Mouse (Mus musculus): ENCODE measurements around the gene Clip3. TPM values are rescaled to one million over a fixed set of nuclear protein-coding genes. Genes with fewer than 3 reads are reported as not detected.

Clip3 gene
- total RNA-seq, 1 experiment, result 5.4 TPM

GRCm38 (mm10) chr7:30321539-30322284 is 30.2 kb downstream of the Clip3 start, which contains the start of gene E130208F15Rik:
Gene E130208F15Rik (plus strand): TSS chr7:30321740.
- Histone ChIP-seq H3K36me3 (ENCODE audit: control insufficient read depth, insufficient read depth, low read length, poor library complexity, severe bottlenecking) (peaks cover 3% of the 10 kb centered on the region; the same call in 1 of the 2 replicates), H3K4me1 (ENCODE audit: control insufficient read depth in 2 of 2, insufficient read depth in 2 of 2, low read length in 2 of 2, poor library complexity in 1 of 2) (peaks cover 3 to 4% of the 10 kb centered on the region in 2 experiments; a peak in 2 of 4 replicates), H3K4me3 (ENCODE audit: insufficient read depth in 1 of 2, low read depth in 1 of 2, low read length in 2 of 2, poor library complexity in 1 of 2, severe bottlenecking in 1 of 2) (peak within 1 kb of the TSS; percentile 92 to 98), H3K9me3 (ENCODE audit: control insufficient read depth, insufficient read depth, low read depth, low read length) (no peaks in the 10 kb centered on the region), H3K9ac (ENCODE audit: insufficient read depth, low read depth, low read length, poor library complexity, severe bottlenecking) (peak within 1 kb of the TSS; percentile 84), H3K27ac (ENCODE audit: insufficient read depth, low read depth, low read length, poor library complexity, severe bottlenecking) (peak within 1 kb of the TSS; percentile 56; the same call in 1 of the 2 replicates)
- in situ Hi-C loops (cut with MboI; ENCODE audit: low sequenced_read_pairs in 2 of 2, unreplicated experiment in 2 of 2), result no loop called here
- peak; percentile 72 for DNase-seq (ENCODE audit: low read depth, low spot score)
- TF ChIP-seq CHD2 (IDR thresholded peaks at IDR 0.05; ENCODE audit: low read depth, low read length) (no peak), HCFC1 (IDR thresholded peaks at IDR 0.05; ENCODE audit: borderline replicate concordance, insufficient read depth, low read length) (0 out of 2 replicates have a peak, but pooled peaks have one; percentile 50), ZNF384 (IDR thresholded peaks at IDR 0.05; ENCODE audit: low read depth, low read length) (no peak), MAFK (IDR thresholded peaks at IDR 0.05; ENCODE audit: insufficient read depth, low read depth, low read length) (no peak), ZC3H11A (IDR thresholded peaks at IDR 0.05; ENCODE audit: borderline replicate concordance, low read depth, low read length) (no peak)

- no peaks in the 10 kb centered on the region for H3K9me3 ChIP-seq (ENCODE audit: control insufficient read depth, insufficient read depth, low read depth, low read length)
- H3K9ac ChIP-seq (ENCODE audit: insufficient read depth, low read depth, low read length, poor library complexity, severe bottlenecking), result peak overlapping the region; percentile 84
- peak; percentile 89 for DNase-seq (ENCODE audit: low read depth, low spot score)
- peaks cover 3% of the 10 kb centered on the region; the same call in 1 of the 2 replicates for H3K36me3 ChIP-seq (ENCODE audit: control insufficient read depth, insufficient read depth, low read length, poor library complexity, severe bottlenecking)
- H3K27ac ChIP-seq (ENCODE audit: insufficient read depth, low read depth, low read length, poor library complexity, severe bottlenecking), result peak overlapping the region; percentile 56; the same call in 1 of the 2 replicates
- in situ Hi-C loops (cut with MboI; ENCODE audit: low sequenced_read_pairs in 2 of 2, unreplicated experiment in 2 of 2), result no loop called here
- H3K4me3 ChIP-seq (ENCODE audit: insufficient read depth in 1 of 2, low read depth in 1 of 2, low read length in 2 of 2, poor library complexity in 1 of 2, severe bottlenecking in 1 of 2), result peak overlapping the region; percentile 92 to 98
- H3K4me1 ChIP-seq (ENCODE audit: control insufficient read depth in 2 of 2, insufficient read depth in 2 of 2, low read length in 2 of 2, poor library complexity in 1 of 2), result peaks cover 3 to 4% of the 10 kb centered on the region in 2 experiments; a peak in 2 of 4 replicates
- TF ChIP-seq ZC3H11A (IDR thresholded peaks at IDR 0.05; ENCODE audit: borderline replicate concordance, low read depth, low read length) (no peak), MAFK (IDR thresholded peaks at IDR 0.05; ENCODE audit: insufficient read depth, low read depth, low read length) (no peak), CHD2 (IDR thresholded peaks at IDR 0.05; ENCODE audit: low read depth, low read length) (peak; percentile 55; the same call in 1 of the 2 replicates), HCFC1 (IDR thresholded peaks at IDR 0.05; ENCODE audit: borderline replicate concordance, insufficient read depth, low read length) (no peak; the same call in 1 of the 2 replicates)
Observed at GRCm38 (mm10) chr7:30322285-30322667, 30.7 kb downstream of the Clip3 start.

- Histone ChIP-seq H3K9ac (ENCODE audit: insufficient read depth, low read depth, low read length, poor library complexity, severe bottlenecking) (peak overlapping the region; percentile 76; the same call in 1 of the 2 replicates), H3K36me3 (ENCODE audit: control insufficient read depth, insufficient read depth, low read length, poor library complexity, severe bottlenecking) (peaks cover 3% of the 10 kb centered on the region; the same call in 1 of the 2 replicates), H3K4me1 (ENCODE audit: control insufficient read depth in 2 of 2, insufficient read depth in 2 of 2, low read length in 2 of 2, poor library complexity in 1 of 2) (peaks cover 3 to 4% of the 10 kb centered on the region in 2 experiments; a peak in 2 of 4 replicates), H3K9me3 (ENCODE audit: control insufficient read depth, insufficient read depth, low read depth, low read length) (no peaks in the 10 kb centered on the region), H3K27ac (ENCODE audit: insufficient read depth, low read depth, low read length, poor library complexity, severe bottlenecking) (peak overlapping the region; percentile 56; the same call in 1 of the 2 replicates), H3K4me3 (ENCODE audit: insufficient read depth in 1 of 2, low read depth in 1 of 2, low read length in 2 of 2, poor library complexity in 1 of 2, severe bottlenecking in 1 of 2) (peak overlapping the region; percentile 62 to 98)
- TF ChIP-seq HCFC1 (IDR thresholded peaks at IDR 0.05; ENCODE audit: borderline replicate concordance, insufficient read depth, low read length) (no peak), ZC3H11A (IDR thresholded peaks at IDR 0.05; ENCODE audit: borderline replicate concordance, low read depth, low read length) (no peak), CHD2 (IDR thresholded peaks at IDR 0.05; ENCODE audit: low read depth, low read length) (no peak), MAFK (IDR thresholded peaks at IDR 0.05; ENCODE audit: insufficient read depth, low read depth, low read length) (no peak), ZNF384 (IDR thresholded peaks at IDR 0.05; ENCODE audit: low read depth, low read length) (no peak)
- in situ Hi-C loops (cut with MboI; ENCODE audit: low sequenced_read_pairs in 2 of 2, unreplicated experiment in 2 of 2), result no loop called here
- DNase-seq (ENCODE audit: low read depth, low spot score), result no peak
Observed at GRCm38 (mm10) chr7:30322865-30323264, 31.3 kb downstream of the Clip3 start.

DNA sequence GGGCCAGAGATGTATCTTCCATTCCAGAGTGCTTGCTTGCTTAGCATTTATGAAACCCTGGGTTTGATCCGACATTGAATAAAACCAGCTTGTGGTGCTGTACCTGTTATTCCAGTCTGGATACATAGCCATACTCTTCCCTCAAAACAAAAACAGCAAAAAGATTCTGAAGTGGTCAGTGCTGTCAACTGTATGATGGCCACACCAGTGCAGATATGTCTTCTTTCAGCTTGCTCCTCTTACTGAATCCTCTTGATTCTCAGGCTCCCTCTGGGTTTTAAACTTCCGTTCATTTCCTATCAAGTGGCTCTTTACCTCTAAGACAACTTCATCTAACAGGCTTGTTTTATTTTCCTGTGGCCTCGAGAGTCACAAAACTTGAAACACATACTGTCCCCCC is 32.3 kb downstream of the Clip3 start, which contains the start of gene Sdhaf1:
TSS of gene Sdhaf1 (minus strand) at position 101 of the 400 bp plus-strand sequence.
- no peak for DNase-seq (ENCODE audit: low read depth, low spot score)
- no peak for TF ChIP-seq HCFC1 (IDR thresholded peaks at IDR 0.05; ENCODE audit: borderline replicate concordance, insufficient read depth, low read length)
- TF ChIP-seq ZNF384 (IDR thresholded peaks at IDR 0.05; ENCODE audit: low read depth, low read length), result no peak
- TF ChIP-seq MAFK (IDR thresholded peaks at IDR 0.05; ENCODE audit: insufficient read depth, low read depth, low read length), result no peak
- TF ChIP-seq CHD2 (IDR thresholded peaks at IDR 0.05; ENCODE audit: low read depth, low read length), result no peak
- no peak for TF ChIP-seq ZC3H11A (IDR thresholded peaks at IDR 0.05; ENCODE audit: borderline replicate concordance, low read depth, low read length)
- Histone ChIP-seq H3K9me3 (ENCODE audit: control insufficient read depth, insufficient read depth, low read depth, low read length) (no peaks in the 10 kb centered on the region), H3K4me3 (ENCODE audit: insufficient read depth in 1 of 2, low read depth in 1 of 2, low read length in 2 of 2, poor library complexity in 1 of 2, severe bottlenecking in 1 of 2) (peak within 1 kb of the TSS; percentile 62 to 98), H3K4me1 (ENCODE audit: control insufficient read depth in 2 of 2, insufficient read depth in 2 of 2, low read length in 2 of 2, poor library complexity in 1 of 2) (peaks cover 4 to 7% of the 10 kb centered on the region in 2 experiments; a peak in 2 of 4 replicates), H3K9ac (ENCODE audit: insufficient read depth, low read depth, low read length, poor library complexity, severe bottlenecking) (peak within 1 kb of the TSS; percentile 76; the same call in 1 of the 2 replicates), H3K27ac (ENCODE audit: insufficient read depth, low read depth, low read length, poor library complexity, severe bottlenecking) (peak within 1 kb of the TSS; percentile 56; the same call in 1 of the 2 replicates), H3K36me3 (ENCODE audit: control insufficient read depth, insufficient read depth, low read length, poor library complexity, severe bottlenecking) (peaks cover 3% of the 10 kb centered on the region; the same call in 1 of the 2 replicates)
- in situ Hi-C loops (cut with MboI; ENCODE audit: low sequenced_read_pairs in 2 of 2, unreplicated experiment in 2 of 2), result no loop called here

All from ES-E14 (cell line).